Mouse (Mus musculus): ENCODE data around the gene Rint1.

Gene Rint1

DNA sequence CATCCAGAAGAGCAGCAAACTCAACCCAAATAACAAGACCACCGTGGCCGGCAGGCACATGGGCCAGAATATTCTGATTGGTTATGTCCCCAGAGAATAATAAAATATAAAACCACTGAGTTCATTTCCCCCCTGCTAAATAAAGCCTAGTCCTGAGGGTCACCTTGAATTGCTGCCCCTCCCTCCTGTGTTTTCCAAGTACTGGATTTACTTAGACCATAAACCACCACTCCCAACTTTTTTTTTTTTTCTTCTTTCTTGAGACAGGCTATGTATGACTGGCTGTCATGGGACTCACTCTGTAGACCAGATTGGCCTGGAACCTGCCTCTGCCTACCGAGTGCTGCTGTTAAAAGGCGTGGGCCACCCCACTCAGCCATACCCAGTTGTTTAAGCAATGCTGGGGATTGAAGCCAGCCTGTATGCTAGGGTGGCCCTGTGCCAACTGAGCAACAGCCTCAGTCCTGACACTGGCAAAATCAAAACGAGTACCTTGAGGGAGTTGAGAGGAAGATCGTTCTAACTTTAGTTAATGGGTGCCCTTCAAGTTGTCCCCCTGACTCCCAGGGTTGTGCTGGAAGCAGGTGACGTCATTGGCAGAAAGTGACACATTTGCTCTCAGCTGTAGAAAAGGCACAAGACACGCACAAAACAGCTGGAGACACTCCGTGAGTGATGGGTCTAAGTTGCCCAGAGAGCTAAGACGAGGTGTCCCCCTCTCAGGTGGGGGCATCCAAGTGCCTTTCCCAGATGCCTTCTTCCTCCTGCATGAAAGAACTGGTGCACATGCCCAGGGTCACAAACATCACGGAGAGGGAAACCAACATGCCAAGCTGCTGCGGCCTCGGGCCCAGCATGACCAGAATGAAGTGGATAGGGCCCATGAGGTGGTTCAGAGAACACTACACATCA, 76.8 kb downstream of the Rint1 start:
- DNase-seq (ENCODE audit: low spot score), result no peak

DNA sequence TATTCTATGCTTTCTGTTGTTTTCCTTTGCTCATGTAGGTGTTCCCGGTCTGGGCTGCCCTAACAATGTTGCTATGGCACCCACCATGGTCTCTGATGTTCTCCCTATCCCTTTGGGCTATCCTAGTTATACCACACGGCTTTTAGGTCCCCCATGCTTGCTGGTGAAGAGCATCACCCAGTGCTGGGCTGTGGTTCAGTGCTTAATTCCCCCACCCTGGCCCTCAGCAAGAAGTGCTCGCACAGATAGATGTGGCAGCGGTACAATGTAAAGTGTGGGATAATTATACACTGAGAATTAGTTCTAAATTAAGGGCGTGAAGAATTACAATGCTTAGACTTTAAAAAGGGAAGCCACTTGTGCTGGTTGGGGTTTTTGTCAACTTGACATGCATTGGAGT, 78.4 kb downstream of the Rint1 start:
- DNase-seq (ENCODE audit: low spot score), result no peak

Data from ovary, adult 18-20 months (tissue).